Mouse (Mus musculus): ENCODE results near the gene Ppm1n.
"Not testable (repeated sequence)": the region's sequence is repeated elsewhere in the genome, so short reads cannot be mapped to it uniquely, and the experiment has no call there.

Ppm1n gene

DNA sequence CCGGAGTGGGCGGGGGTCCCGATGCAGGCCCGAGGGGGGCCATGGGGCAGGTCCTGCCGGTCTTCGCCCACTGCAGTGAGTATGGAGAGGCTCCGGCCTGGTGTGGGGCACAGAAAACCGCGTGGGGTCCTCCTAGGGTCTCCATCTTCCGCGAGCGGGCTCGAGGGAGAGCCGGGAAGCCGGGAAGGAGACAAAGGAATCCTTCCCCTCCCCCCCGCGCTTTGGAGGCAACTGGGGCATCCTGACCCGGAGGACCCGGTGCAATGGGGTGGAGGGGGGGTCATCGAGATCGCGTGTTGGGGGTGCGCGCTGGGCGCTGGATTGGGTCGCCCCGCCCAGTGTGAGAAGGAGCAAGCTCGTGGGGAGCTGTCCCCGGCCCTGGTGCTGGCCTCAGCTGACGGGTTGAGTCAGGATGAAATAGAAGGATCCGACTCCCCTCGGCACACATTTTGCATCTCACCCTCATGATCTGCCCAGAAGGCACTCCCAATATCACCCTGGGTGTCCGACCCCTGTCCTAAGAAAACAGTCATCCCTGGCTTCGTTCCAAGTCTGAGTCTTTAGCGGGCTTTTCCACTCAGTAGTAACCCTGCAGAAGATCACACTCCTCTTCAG is 3.0 kb upstream of the Ppm1n start:
- peak in 1 of 2 experiments; percentile 23 for DNase-seq (ENCODE audit: low spot score in 2 of 2)

DNA sequence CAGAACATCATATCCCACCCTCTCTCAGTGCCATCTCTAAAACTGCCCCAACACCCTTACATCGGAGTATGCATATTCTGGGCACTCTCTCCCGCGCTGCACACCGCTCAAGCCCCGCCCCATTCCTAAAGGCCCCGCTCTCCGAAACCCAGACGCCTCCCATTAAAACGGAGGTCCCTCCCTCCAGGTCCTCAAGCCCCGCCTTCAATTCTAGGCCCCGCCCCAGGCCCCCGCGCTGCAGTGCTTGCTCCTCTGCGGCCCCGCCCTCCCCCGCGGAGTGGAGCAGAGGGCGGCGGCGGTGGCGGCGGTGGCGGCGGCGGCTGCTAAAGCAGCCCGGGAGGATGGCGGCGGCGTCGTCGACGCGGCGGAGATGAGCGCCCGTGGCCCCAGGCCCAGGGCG is 2.5 kb upstream of the Ppm1n start, which contains the start of gene Rtn2:
TSS of gene Rtn2 (plus strand) at position 240 of the 400 bp plus-strand sequence.
- peak; percentile 66 to 69 for DNase-seq (ENCODE audit: low spot score in 2 of 2)

DNA sequence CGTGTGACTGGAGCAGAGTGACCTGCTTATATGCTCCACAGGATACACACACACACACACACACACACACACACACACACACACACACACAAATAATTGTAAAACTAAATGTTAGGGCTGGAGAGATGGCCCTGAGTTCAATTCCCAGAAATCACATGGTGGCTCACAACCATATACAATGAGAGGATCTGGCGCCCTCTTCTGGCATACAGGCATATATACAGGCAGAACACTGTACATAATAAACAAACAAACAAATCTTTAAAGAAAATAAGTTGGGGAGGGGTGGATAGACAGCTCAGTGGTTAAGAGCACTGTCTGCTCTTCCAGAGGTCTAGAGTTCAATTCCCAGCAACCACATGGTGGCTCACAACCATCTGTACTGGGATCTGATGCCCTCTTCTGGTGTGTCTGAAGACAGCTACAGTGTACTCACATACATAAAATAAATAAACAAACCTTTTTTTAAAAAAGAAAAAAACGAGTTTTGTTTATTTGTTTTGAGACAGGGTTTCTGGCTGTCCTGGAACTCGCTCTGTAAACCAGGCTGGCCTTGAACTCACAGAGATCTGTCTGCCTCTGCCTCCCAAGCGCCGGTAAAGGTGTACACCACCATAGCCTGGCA is 1.9 kb upstream of the Ppm1n start:
- DNase-seq (ENCODE audit: low spot score in 2 of 2): not testable (repeated sequence)

DNA sequence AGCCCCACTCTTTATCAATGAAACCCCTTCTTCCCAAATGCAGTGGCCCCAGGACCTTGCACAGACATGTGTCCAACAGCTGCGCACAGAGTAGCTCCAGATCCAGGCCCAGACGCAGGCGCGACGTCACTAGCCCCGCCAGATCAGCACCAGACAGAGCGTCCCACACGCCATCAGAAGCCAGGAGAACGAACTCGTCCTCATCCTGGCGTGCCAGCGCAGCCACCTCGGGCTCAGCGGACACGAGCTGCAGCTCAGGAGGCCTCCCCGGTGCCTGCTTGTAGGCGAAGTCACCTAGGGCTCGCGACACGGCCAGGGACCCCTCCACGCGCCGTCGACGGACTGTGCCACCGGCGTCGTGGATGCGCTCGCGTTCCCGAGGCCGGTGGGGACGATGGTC is 812 bp downstream of the Ppm1n start:
- DNase-seq (ENCODE audit: low spot score in 2 of 2): no peak

DNA sequence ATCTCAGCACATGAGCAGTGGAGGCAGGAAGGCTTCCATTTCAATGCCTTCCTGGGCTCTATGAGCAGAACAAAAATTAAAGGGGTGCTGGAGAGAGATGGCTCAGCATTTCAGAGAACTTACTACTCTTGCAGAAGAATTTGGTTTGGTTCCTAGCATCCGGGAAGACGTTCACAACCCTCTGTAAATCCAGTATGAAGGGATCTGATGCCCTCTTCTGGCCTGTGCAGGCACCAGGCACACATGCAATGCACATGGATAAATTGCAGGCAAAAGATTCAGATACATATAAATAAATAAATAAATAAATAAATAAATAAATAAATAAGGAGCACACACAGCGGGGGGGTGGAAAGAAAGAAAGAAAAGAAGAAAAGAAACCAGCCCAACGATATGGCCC is 3.6 kb downstream of the Ppm1n start:
- DNase-seq (ENCODE audit: low spot score in 2 of 2): no peak

DNA sequence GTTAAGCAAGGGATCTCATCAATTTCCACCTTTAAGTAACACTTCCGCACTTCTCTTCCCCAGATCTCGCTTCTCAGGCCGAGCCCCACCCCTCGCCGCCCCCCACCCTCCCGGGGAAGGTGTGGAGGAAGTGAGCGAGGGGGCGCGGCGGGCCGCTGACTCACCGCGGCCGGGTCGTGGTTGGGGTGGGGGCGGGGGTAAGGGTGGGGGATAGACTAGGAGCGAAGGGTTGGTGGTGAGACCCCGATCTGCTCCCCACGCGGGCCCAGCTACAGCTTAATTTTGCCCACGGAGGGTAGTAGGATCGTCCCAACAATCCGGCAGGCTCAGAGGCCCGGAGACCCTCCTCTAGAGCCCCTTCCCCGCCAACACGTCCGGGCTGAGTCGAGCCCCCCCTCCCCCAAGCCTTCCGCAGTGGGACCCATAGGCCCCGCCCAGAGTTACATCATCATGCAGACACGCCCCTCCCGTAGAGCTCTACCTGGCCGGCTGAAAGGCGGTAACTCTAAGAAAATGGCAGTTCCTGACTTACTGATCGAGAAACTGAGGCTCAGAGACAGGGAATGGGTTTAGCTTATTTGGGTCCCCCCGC is 7.6 kb downstream of the Ppm1n start:
- DNase-seq (ENCODE audit: low spot score in 2 of 2): peak; percentile 87

DNA sequence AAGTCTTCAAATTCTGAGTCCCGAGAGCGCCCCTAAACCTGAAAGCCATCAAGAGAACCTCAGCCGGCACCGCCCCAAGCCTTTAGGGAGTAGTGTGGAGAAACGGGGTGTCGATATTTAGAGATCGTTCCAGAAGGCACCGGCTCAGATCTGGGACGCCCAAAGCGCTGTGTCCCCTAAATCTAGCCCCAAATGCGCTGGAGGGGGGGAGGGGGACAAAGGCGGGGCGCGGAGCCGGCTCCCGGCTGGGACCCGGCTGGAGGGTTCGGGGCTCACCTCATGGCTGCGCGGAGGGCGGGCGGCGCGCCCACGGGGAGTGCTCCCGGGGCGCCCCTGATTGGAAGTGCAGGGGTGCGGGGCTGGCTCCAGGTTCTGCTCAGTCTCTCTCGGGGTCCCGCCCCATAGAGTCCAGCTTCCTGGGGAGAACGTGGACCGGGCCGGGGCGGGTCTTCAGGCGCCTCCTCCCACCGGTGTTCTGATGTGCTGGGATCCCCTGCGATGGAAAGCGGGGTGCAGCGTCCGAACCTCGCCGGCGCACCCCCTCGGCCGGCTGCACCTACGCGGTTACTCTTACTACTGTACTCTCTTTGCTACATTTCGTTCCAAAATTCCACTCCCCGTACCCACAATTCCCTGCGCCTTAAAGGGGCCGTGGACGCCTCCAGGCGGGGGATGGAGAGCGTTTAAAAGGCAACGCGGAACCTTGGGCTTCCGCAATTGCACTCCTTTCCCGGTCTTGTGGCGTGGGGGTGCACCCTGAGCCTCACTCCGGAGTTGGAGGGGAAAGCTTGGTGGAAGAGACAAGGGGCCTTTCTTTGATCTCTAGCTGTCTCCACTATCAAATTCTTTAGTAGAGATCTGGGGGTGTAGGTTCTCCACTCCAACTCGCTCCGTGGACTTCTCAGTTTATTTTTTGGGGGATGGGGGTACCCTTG is 8.4 kb downstream of the Ppm1n start, which contains the start of gene Vasp:
TSS of gene Vasp (minus strand) at position 580 of the 935 bp plus-strand sequence.
- peak; percentile 85 to 90 for DNase-seq (ENCODE audit: low spot score in 2 of 2)

DNA sequence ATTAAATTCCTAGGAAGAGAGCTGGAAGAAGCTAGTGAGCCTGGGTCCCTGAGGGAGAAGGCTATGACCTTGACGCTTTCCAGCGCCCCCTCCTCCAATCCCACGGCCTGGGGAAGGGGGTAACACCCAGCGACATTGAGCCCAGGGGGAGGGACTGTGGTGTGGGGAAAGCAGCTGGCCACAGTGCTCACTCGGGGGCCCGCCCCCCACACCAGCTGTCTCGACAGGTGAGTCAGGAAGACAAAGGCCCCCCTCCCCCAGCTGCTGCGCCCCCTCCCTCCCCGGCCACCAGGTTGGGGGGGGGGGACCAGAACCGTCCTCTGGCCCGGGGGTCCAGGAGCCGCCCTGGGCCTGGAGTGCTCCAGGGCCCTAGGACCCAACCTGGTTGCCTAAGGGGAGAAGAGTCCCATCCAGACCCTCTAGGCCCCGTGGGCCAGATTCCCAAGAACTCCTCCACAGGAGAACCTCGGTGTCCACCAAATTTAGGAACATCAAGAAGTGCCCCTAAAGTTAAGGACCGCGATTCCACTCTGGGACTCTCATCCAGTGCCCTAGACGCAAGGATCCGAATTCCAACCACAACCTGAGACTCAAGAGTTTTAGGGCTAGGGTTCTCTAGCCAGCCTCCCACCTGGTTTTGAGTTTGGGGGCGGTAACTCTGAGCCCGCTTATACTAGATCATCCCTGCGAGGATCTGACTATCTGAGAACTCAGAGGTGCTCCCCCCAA is 9.2 kb downstream of the Ppm1n start:
- DNase-seq (ENCODE audit: low spot score in 2 of 2): peak; percentile 47 to 52

DNA sequence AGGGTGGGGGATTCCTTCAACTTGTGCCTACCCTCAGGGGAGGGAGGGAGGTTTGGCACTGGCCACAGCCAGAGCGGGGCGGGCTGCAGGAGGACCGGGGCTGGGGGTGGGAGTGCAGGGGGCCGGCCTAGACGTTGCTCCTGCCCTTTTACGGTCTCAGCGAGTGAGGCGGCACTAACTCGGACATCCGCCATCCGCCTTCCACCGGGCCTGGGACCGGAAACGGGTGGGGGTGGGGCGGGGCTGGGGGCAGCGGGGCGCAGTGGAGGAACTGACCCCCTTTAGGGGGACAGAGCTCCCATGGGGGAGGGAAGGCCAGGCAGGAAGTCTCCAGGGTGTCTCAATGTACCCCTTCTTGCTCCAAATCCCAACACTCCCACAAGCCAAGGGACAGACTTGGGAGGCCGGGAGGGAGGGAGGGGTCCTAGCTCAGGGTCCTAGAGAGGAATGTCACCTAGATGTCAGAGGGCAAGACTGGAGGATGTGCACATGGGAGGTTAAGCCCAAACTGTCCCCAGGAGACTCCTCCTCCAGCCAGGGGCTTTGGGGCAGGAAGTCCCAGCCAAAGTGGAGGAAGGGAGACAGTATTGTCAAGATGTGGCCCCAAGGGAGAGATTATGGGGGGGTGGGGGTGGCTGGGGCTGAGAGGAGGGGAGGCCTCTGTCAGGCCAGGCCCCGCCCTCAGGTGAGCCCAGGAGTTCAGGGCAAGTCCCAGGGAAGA is 10.0 kb downstream of the Ppm1n start:
- peak; percentile 75 for DNase-seq (ENCODE audit: low spot score in 2 of 2)

DNA sequence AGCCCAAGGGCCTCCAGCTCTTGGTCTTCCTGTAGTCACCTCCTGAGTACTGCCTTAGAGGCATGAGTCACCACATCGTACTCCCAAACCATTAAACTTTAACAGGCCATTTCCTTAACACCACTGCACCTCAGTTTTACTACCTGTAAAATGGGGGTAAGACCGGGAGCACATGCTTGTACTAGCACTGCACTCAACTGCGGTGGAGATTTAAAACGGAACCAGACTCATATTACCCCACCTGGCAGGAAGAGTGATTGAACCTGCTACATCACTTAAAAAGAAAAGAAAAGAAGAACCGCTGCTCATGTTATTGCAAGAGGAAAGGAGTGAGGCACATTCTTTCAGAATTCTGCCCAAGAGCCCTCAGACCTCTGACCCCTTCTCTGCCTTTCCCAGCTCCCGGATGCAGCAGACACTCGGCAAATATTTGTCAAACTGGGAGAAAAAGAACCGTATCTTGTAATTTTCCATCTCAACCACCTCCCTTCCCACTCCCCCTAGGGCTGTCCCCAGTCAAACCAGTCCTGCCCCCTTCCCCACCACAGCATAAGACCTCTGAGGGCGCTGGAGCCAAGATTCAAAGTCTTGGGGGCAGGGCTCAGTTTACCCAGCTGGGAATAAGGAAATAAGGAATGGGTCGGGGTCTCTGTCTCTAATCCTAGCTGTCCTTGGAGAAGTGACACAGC is 10.7 kb downstream of the Ppm1n start:
- DNase-seq (ENCODE audit: low spot score in 2 of 2): peak in 1 of 2 experiments; percentile 50

DNA sequence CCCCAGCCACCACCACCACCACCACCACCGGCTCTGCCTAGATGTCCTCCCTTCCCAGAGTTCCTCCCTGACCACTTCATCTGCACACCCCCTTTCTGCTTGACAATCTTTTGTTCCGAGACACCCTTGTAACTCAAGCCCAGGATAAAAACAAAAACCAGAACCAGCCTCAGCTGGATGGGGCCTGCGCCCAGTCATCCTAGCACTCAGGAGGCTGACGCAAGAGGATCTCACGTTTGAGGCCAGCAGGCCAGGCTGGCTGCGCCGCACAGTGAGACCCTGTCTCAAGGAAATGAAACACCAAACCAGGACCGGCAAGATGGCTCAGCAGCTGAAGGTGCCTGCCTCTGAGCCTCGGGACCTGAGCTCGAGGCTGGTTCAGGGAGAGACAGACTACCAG is 12.8 kb downstream of the Ppm1n start:
- DNase-seq (ENCODE audit: low spot score in 2 of 2): no peak

DNA sequence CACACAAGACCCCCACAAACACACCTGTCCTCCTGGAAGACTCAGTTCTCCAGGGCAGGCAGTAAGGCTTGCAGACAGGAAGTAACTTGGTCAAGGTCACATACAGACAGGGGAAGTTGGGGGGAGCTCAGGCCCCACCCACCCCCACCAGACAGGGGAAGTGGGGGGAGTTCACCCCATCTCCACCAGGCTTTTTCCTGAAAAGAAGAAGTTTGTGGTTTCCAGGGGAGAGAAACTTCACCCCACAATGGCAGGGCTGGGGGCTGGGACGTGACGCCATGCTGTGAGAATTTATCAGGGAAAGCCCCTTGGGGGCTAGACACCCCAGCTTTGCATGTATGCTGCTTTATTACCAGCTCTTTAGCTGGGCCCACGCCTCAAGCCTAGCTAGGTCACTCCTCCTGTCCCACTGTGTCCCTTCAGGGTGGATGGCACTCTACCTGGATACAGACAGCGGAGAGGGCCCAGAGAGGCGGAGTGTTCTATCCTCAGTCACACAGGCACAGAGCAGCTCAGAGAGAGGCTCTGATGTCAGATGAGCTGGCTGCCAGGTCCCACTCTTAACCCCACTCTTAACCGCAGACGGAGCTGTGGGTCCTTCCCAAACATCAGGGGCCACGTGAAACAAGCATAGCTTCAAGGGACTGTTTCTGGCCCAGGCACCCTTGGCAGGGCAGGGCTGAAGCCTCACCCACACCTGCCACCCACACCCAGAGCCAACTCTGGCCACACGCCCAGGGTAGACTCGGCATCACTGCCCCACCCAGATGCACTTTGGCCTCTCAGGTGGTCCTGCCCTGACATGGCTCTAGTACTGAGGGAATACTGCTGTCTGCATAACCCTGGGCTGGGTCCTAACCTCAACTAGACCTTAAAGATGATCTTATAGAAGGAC is 13.7 kb downstream of the Ppm1n start:
- peak; percentile 88 to 89 for DNase-seq (ENCODE audit: low spot score in 2 of 2)

DNA sequence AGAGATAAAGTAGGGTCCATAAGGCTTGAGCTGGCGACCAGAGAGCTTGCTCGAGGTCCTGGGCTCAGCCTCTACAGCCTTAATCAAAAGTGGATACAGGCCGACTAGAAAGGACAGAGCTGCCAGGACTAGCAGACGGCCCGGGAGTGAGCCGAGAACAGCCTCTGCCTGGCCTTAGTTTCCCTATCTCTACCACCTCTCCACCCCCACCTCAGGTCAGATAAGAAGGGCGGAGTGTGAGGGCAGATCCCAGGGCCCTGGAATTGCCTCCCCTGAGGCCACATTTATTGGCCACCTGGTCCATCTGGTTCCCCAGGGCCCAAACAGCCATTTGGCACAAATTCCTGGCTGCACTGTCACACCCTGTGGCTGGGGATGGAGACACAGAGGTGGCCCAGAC is 14.7 kb downstream of the Ppm1n start:
- peak in 1 of 2 experiments; percentile 28 for DNase-seq (ENCODE audit: low spot score in 2 of 2)

DNA sequence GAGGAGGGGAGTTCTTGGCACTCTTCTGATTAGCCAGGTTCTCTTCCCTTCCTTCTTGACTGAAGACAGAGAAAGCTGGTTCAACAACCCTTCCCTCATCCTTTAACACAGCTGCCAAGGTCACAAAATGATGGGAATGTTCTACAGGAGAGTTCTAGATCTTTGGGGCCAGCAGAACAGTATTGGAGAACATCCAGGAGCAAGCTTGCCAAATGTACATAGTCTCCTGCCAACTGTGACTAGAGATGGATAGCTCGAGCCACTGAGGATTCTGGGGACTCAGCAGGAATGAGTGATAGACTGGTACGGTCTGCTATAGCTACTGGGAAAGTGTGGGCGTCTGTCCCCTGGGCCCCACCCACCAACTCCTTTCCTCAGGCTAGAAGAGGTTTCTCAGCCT is 21.5 kb downstream of the Ppm1n start:
- DNase-seq (ENCODE audit: low spot score in 2 of 2): no peak

DNA sequence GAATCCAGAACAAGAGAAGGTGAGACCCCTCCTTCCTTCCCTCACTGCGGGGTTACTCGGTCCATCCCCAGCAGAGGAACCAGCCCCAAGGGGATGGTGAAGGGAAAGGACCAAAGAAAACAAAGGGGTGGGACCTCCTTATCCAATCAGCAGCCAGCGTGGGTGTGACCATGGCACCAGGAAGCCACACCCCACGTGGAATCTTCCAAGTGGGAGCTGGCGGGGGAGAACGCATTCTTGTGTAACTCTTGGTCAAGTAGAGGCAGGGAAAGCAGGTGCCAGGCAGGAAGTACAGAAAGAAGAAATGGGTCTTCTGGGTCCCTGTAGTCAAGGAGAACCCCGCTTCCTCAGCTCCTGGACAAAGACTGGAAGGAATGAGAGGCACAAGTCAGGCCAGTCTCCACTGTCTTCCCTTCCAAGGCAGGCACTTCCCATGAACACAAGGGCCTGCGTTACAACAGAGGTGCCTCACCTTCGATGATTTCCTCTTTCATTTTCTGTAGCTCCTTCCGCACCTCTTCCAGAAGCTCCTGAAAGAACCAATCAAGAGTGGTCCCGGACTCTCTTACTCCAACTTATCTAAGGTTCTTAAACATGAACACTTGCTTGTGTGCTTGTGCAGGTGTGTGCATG is 22.4 kb downstream of the Ppm1n start:
- DNase-seq (ENCODE audit: low spot score in 2 of 2): peak; percentile 57 to 75

DNA sequence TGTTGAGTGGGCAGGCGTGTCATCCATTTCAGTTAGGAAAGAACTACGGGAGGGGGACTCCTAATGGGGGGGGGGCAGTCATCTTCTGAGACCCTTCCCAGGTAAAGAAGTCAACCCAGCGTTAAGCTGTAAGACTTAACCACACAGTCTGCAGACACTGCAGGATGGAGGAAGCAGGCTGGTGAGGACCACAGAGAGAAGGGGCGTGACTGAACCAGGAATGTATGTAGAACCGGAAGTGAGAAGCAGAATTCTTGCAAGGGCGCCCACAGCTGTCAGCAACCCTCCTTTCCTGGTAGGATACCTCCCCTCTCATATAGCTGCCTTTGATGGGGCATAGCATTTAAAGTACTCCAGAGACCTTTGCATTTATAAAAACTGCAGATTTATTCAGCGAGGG is 23.3 kb downstream of the Ppm1n start:
- no peak for DNase-seq (ENCODE audit: low spot score in 2 of 2)

DNA sequence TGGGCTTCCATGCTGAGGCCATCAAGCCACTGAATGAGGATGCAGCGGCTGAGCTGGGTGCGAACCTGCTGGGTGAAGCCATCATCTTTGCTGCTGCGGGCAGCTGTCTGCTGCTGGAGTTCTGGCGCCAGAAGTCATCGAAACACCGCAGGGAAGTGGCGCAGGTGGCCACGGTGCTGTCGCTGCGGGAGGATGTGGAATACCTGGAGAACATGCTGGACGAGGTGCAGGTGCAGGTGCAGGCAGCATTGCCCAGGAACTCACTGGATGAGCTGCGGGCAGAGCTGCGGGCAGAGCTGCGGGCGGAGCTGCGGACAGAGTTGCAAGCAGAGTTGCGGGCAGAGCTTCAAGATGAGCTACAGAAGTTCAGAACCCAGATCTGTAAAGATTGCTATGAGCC is 24.5 kb downstream of the Ppm1n start:
- DNase-seq (ENCODE audit: low spot score in 2 of 2): no peak

DNA sequence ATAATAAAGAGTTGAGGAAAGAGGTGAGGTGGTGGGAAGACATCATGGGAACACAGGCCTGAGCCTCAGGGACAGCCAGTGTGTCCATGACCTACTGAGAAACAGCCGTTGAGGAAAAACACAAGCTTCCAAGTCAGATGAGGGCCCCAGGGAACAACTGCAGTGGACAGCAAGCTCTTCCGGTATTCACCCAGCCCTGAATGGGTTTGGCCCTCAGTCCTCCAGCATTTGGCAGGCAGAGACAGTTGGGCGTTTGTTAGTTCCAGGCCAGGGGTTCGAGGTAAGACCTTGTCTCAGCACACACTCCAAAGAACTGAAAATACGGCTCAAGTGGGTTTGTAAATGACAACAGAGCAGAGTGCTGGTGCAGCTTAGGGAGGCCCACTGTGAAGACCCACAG is 26.4 kb downstream of the Ppm1n start:
- no peak for DNase-seq (ENCODE audit: low spot score in 2 of 2)

DNA sequence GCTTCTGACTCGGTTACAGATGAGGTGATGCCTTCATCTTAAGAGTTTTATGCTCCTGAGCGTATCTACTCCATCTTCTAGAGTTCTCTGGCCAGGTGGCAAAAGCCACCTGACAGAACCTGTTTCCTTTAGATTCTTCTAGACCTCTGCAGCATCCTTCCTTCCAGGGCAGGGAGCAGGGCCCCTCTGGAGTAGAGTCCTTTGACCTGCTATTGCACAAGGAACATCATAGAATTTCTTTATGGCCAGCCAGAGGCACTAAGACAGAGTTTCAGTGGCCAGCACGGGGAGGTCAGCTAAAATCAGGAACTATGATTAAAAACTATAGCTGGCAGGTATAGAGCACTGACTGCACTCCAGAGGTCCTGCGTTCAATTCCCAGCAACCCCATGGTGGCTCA is 27.8 kb downstream of the Ppm1n start:
- DNase-seq (ENCODE audit: low spot score in 2 of 2): no peak
